Mouse (Mus musculus): ENCODE results near the gene Hoxb7.

Gene Hoxb7

GRCm38 (mm10) chr11:96334998-96335397, 48.6 kb downstream of the Hoxb7 start:
- no peak for DNase-seq (ENCODE audit: low read depth, low spot score)

GRCm38 (mm10) chr11:96336597-96336996, 50.2 kb downstream of the Hoxb7 start:
- no peak for DNase-seq (ENCODE audit: low read depth, low spot score)

GRCm38 (mm10) chr11:96337026-96337425, 50.6 kb downstream of the Hoxb7 start:
- DNase-seq (ENCODE audit: low read depth, low spot score): no peak

GRCm38 (mm10) chr11:96338957-96339855, 52.8 kb downstream of the Hoxb7 start:
- DNase-seq (ENCODE audit: low read depth, low spot score): no peak

All from brain, embryonic 18.5 days (tissue).